Mouse (Mus musculus) myocyte (in vitro differentiated cells): ENCODE measurements around the gene Afdn.

ENCODE experiments used
- CEBPB ChIP-seq: IDR thresholded peaks from 2 replicates; pipeline ENCODE4 v1.6.1; 2011; ENCODE audit warnings: mild to moderate bottlenecking, moderate library complexity; ENCODE audit not compliant: poor library complexity, insufficient read depth, severe bottlenecking
- E2F4 ChIP-seq: IDR thresholded peaks from one replicate; pipeline ENCODE4 v1.6.1; 2011; ENCODE audit warnings: mild to moderate bottlenecking, control low read depth, moderate library complexity; ENCODE audit not compliant: insufficient read depth
- MAX ChIP-seq: IDR thresholded peaks from one replicate; pipeline ENCODE4 v1.6.1; 2011; ENCODE audit warnings: low read depth, mild to moderate bottlenecking, control low read depth
- POLR2A ChIP-seq: IDR thresholded peaks from one replicate; pipeline ENCODE4 v1.6.1; 2011; ENCODE audit warnings: low read depth, mild to moderate bottlenecking, control low read depth, moderate library complexity; ENCODE audit not compliant: insufficient read length
- POLR2AphosphoS2 ChIP-seq: IDR thresholded peaks from one replicate; pipeline ENCODE4 v1.6.1; 2011; ENCODE audit warnings: low read depth, control low read depth; ENCODE audit not compliant: insufficient read length
- REST ChIP-seq: IDR thresholded peaks from one replicate; pipeline ENCODE4 v1.6.1; 2011; ENCODE audit warnings: mild to moderate bottlenecking, control low read depth, moderate library complexity; ENCODE audit not compliant: insufficient read depth, insufficient read length
- SRF ChIP-seq: IDR thresholded peaks from one replicate; pipeline ENCODE4 v1.6.1; 2011; ENCODE audit warnings: low read depth; ENCODE audit not compliant: control insufficient read depth, insufficient read length
- USF1 ChIP-seq: IDR thresholded peaks from one replicate; pipeline ENCODE4 v1.6.1; 2011; ENCODE audit warnings: low read depth, mild to moderate bottlenecking, control low read depth, moderate library complexity

DNA sequence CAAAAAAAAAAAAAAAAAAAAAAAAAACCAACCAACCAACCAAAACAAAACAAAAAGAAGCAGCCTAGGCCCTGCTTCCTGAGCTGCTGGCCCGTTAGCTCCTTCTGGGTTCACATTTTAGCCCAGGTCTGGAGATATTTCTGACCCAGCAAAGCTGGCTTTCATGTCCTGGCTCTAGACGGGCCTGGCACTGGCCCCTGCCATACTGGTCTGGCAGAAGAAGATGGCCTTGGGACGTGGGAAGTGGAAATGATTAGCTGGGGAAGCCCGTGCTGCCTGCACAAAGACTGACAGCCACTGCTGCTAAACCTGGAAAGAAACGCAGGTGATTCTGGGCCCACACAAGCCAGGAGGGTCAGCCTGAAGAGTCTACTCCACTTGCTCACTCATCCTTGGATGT lies 49.2 kb upstream of the Afdn start:
- TF ChIP-seq POLR2AphosphoS2 (no peak), POLR2A (no peak), USF1 (no peak), CEBPB (no peak), E2F4 (no peak), MAX (no peak), SRF (no peak), REST (no peak)
